Mouse (Mus musculus): Measurements from ENCODE around the gene Sypl. TPM values are rescaled to one million over a fixed set of nuclear protein-coding genes. Genes with fewer than 3 reads are reported as not detected.
"Not testable (repeated sequence)": the region's sequence is repeated elsewhere in the genome, so short reads cannot be mapped to it uniquely, and the experiment has no call there.

Gene Sypl
- polyA plus RNA-seq, 1 experiment = 28.9 TPM

DNA sequence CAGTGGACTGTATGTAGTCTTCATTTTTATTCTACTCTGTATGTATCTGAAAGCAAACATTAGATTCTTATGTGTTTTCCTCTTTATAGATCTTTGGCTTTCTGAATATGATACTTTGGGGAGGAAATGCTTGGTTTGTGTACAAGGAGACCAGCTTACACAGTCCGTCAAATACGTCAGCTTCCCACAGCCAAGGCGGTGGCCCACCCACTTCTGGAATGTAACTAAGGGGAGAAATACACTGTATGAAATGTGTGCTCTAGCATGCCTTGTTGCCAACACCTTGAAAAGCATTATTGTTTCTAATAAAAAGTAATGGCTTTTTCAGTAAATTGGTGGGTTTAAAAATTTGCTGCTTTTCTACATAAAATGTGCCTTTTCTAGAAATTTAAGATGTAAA, 21.8 kb downstream of the Sypl start:
- TF ChIP-seq CTCF (IDR thresholded peaks at IDR 0.05; ENCODE audit: borderline replicate concordance, extremely low read depth, insufficient read depth, insufficient read length) (no peak), POLR2A (IDR thresholded peaks at IDR 0.05; ENCODE audit: borderline replicate concordance, extremely low read depth, insufficient read depth, insufficient read length, poor library complexity, severe bottlenecking) (no peak)
- DNase-seq (ENCODE audit: low read depth) = no peak

DNA sequence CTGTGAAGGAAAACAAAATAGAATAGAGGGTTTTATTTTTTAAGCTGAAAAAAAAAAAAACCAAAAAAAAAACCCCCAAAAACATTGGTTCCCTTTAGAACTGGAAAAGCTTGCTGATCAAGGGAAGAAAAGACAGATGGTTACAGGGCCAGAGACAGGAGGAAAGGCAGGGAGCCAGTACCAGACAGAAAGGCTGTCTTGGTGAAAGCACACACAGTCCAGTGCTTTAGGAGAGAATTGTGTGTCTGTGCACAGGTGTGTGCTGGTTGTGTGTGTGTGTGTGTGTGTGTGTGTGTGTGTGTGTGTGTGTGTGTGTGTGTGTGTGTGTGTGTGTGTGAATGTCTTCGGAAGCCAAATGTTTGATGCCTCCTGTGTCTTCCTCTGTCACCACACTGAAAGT, 28.9 kb downstream of the Sypl start:
- TF ChIP-seq CTCF (IDR thresholded peaks at IDR 0.05; ENCODE audit: borderline replicate concordance, extremely low read depth, insufficient read depth, insufficient read length) = no peak
- TF ChIP-seq POLR2A (IDR thresholded peaks at IDR 0.05; ENCODE audit: borderline replicate concordance, extremely low read depth, insufficient read depth, insufficient read length, poor library complexity, severe bottlenecking) = no peak
- peak; percentile 61 for DNase-seq (ENCODE audit: low read depth)

DNA sequence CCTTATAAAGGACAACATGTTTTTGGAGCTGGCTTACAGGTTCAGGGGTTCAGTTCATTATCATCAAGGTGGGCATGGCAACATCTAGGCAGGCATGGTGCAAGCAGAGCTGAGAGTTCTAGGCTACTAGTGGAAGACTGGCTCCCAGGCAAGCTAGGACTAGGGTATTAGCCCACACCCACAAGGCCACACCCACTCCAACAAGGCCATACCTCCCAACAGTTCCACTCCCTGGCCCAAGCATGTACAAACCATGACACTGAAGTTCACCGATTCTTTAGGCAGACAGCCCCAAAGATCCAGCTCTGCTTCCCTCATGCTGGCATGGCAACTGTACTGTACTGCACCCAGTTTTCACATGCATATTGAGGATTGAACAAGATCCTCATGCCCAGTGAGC, 29.4 kb downstream of the Sypl start:
- TF ChIP-seq POLR2A (IDR thresholded peaks at IDR 0.05; ENCODE audit: borderline replicate concordance, extremely low read depth, insufficient read depth, insufficient read length, poor library complexity, severe bottlenecking) (no peak), CTCF (IDR thresholded peaks at IDR 0.05; ENCODE audit: borderline replicate concordance, extremely low read depth, insufficient read depth, insufficient read length) (no peak)
- DNase-seq (ENCODE audit: low read depth) = no peak

DNA sequence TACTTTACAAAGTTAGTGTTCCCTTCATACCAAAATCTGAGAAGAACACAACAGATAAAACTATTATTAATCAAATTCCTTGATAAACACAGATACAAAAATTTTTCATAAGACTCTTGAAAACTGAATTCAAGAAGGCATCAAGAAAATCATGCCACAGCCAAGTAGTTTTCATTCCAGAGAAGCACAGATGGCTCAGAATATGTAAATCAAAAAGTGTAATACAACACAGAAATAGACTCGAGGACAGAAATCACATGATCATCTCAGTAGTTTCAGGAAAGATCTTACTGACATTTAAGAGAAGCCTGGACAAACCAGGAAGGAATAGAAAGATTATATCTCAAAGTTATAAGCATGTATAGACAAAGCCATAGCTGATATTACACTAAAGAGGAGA, 32.6 kb downstream of the Sypl start:
- no peak for TF ChIP-seq POLR2A (IDR thresholded peaks at IDR 0.05; ENCODE audit: borderline replicate concordance, extremely low read depth, insufficient read depth, insufficient read length, poor library complexity, severe bottlenecking)
- no peak for TF ChIP-seq CTCF (IDR thresholded peaks at IDR 0.05; ENCODE audit: borderline replicate concordance, extremely low read depth, insufficient read depth, insufficient read length)
- DNase-seq (ENCODE audit: low read depth) = peak; percentile 58

DNA sequence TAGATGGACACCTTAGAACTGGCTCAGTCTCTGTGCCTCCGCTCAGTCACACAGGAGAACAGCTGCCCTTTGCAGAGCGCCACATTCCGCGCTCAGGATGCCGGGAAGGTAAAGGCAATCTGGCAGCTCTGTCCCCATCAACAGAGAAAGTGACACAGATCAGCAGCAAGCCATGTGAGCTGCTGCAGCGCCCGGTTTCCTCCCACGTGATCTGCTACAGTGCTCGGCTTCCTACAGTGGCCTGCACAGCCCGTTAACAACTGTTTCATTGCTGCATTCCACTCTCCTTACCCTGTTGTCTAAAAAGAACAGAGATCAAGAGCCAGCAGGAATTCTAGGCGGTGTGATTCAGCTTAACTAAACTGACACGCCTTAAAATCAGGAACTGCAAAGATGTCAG, 36.0 kb downstream of the Sypl start:
- DNase-seq (ENCODE audit: low read depth) = peak; percentile 30
- TF ChIP-seq POLR2A (IDR thresholded peaks at IDR 0.05; ENCODE audit: borderline replicate concordance, extremely low read depth, insufficient read depth, insufficient read length, poor library complexity, severe bottlenecking) = no peak
- TF ChIP-seq CTCF (IDR thresholded peaks at IDR 0.05; ENCODE audit: borderline replicate concordance, extremely low read depth, insufficient read depth, insufficient read length) = no peak

DNA sequence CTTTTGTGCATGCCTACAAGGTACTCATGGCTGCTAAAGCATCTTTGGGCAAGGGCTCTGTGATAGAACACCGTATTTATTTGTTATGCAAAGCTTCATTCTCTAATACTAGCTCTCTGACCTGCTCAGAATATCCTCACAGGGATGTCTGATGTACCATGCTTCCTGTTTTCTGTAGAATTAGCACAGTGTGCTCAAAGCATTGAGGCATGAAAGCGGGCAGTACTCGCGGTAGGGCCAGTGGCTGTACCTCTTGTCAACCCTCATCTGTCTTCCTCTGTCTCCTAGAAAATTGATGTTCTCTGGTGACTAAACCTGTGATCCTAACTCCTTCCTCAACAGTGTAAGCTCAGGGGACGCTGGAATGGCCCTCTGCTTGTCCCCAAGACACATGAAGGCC, 40.4 kb downstream of the Sypl start:
- TF ChIP-seq POLR2A (IDR thresholded peaks at IDR 0.05; ENCODE audit: borderline replicate concordance, extremely low read depth, insufficient read depth, insufficient read length, poor library complexity, severe bottlenecking) (no peak), CTCF (IDR thresholded peaks at IDR 0.05; ENCODE audit: borderline replicate concordance, extremely low read depth, insufficient read depth, insufficient read length) (no peak)
- no peak for DNase-seq (ENCODE audit: low read depth)

DNA sequence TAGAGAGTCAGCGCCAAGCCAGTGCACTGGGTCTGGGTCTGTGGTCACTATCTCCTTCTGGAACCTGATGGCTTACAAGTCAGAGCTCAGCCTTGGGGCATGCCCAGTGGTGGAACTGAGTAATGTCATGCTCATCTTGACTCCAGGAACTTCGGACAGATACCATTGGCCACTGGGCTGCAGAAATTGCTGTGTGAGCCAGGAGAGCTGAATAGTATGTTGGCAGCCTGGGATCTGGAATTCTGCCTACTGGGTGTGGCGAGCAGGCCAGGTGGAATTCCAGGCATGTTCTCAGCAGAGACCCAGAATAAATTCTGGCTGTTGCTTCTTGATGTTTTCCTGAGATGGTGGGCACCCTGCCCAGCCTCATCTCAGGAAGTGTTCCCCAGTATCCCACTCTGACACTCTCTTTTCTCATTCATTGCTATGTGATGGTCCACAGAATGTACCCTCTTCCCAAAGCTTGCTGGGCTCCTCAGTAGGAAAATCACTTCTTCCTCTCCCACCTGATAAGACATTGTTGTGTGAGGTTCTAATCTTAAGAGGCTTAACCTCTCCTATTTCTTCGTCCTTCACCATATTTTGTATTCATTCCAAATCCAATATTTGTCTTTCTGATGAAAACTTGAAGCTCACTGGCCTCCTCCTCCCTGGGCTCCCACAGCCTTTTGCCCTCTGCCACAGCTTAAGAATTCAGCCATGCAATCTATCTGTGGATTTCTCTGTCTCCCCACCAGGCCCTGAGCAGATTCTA, 41.6 kb downstream of the Sypl start:
- TF ChIP-seq POLR2A (IDR thresholded peaks at IDR 0.05; ENCODE audit: borderline replicate concordance, extremely low read depth, insufficient read depth, insufficient read length, poor library complexity, severe bottlenecking) (no peak), CTCF (IDR thresholded peaks at IDR 0.05; ENCODE audit: borderline replicate concordance, extremely low read depth, insufficient read depth, insufficient read length) (no peak)
- no peak for DNase-seq (ENCODE audit: low read depth)

DNA sequence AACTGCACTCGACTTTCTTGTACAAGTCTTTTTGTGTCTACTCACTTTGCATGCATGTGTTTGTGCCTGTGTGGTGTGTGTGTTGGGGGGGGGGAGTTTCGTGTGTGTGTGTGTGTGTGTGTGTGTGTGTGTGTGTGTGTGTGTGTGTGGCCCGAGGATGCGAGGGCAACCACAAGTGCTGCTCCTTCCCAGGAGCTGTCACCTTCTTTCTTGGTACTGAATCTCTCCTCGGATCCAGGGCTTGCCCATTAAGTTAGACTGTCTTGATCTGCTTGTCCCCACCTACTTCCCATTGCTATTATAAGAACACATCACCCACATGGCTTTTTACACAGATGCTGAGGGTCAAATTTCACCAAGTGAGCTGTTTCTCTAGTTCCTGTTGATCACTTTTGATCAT, 45.1 kb downstream of the Sypl start:
- TF ChIP-seq POLR2A (IDR thresholded peaks at IDR 0.05; ENCODE audit: borderline replicate concordance, extremely low read depth, insufficient read depth, insufficient read length, poor library complexity, severe bottlenecking) = no peak
- no peak for TF ChIP-seq CTCF (IDR thresholded peaks at IDR 0.05; ENCODE audit: borderline replicate concordance, extremely low read depth, insufficient read depth, insufficient read length)
- no peak for DNase-seq (ENCODE audit: low read depth)

DNA sequence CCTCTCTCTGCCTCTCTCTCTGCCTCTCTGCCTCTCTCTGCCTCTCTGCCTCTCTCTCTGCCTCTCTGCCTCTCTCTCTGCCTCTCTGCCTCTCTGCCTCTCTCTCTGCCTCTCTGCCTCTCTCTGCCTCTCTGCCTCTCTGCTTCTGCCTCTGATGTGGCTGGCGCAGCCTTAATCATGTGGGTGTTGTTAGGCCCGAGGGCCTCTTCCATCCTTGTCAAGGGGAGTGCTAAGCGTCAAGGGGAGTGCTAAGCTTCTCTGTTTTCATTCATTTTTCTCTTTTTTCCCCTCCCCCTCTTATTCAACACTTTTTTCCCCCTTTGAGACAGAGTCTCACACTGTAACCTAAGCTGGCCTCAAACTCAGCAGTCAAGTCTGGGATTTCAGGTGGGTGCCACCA, 46.1 kb downstream of the Sypl start:
- not testable (repeated sequence) for DNase-seq (ENCODE audit: low read depth)

DNA sequence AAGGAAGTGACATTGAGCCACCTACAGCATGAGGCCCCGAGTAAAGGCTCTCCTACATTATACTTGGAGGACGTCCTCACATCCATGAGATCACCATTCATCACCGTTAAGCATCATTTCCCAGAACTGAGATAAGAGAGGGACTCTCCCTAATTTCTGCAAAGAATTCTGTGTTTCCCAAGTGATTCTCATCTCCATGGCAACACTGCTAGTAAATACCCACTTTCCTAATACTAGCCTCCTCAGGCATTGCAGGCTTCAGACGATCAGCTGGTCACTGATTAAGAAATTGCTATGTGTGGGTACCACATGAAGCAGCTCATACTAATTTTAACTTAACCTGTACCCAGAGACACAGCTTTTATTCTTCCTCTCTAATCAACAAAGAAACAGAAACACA, 46.7 kb downstream of the Sypl start:
- no peak for DNase-seq (ENCODE audit: low read depth)
- no peak for TF ChIP-seq CTCF (IDR thresholded peaks at IDR 0.05; ENCODE audit: borderline replicate concordance, extremely low read depth, insufficient read depth, insufficient read length)
- TF ChIP-seq POLR2A (IDR thresholded peaks at IDR 0.05; ENCODE audit: borderline replicate concordance, extremely low read depth, insufficient read depth, insufficient read length, poor library complexity, severe bottlenecking) = no peak

DNA sequence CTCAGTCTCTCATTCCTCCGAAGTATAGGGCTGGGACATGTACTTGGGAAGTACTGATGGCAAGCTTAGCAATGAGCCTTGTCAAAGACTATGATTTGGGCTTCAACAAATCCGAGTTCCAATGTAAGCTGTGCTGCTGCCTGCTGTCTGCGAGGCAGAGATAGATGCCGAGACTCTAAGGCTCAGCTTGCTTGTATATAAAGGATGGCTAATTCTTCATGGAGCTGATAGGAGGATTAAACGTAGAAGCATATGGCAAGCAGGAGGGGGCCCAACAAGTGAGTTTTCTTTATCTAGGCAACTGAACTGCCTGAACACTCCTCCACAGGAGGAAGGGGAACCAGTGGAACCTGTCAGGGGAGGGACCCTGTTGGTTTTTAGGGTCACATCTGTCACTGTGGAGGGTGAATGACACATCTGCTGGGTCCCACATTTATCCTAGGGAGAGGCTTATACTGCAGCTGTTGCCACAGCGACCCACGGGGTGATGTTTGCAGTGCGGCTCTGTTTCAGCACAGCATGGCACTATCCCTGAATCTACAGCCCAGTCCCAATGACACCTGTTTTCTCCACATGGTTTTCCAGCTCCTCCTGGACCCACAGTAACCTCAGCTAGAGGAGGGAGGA, 49.8 kb downstream of the Sypl start:
- peak; percentile 41 for DNase-seq (ENCODE audit: low read depth)
- TF ChIP-seq CTCF (IDR thresholded peaks at IDR 0.05; ENCODE audit: borderline replicate concordance, extremely low read depth, insufficient read depth, insufficient read length) = no peak
- no peak for TF ChIP-seq POLR2A (IDR thresholded peaks at IDR 0.05; ENCODE audit: borderline replicate concordance, extremely low read depth, insufficient read depth, insufficient read length, poor library complexity, severe bottlenecking)

DNA sequence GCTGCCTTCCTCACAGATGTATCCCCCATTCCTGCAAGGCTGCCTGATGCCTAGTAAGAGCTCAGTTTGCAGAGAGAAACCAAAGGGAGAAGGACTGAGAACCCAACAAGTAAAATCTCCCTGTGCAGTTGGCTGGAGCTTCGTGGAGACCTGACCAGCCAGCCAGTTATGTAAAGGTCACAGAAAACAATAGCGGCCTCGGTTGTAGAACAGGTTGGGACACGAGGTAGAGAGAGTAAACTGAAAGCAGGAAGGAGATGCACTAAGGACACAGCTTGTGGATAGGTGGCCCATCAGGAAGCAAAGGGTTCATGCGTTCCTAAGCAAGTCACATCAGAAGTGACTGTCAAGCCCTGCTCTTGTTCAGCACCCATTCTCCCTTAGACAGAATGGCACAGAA, 52.2 kb downstream of the Sypl start:
- no peak for DNase-seq (ENCODE audit: low read depth)
- TF ChIP-seq POLR2A (IDR thresholded peaks at IDR 0.05; ENCODE audit: borderline replicate concordance, extremely low read depth, insufficient read depth, insufficient read length, poor library complexity, severe bottlenecking) (no peak), CTCF (IDR thresholded peaks at IDR 0.05; ENCODE audit: borderline replicate concordance, extremely low read depth, insufficient read depth, insufficient read length) (no peak)
